Mouse (Mus musculus) lung, postnatal 25 days (tissue): ENCODE results near the gene Sult4a1.
"Not testable (repeated sequence)": the region's sequence is repeated elsewhere in the genome, so short reads cannot be mapped to it uniquely, and the experiment has no call there.

ENCODE experiments used
- DNase-seq: peaks from one replicate; pipeline ENCODE4 v3.0.0; 2022; ENCODE audit warnings: low spot score

The Sult4a1 gene

DNA sequence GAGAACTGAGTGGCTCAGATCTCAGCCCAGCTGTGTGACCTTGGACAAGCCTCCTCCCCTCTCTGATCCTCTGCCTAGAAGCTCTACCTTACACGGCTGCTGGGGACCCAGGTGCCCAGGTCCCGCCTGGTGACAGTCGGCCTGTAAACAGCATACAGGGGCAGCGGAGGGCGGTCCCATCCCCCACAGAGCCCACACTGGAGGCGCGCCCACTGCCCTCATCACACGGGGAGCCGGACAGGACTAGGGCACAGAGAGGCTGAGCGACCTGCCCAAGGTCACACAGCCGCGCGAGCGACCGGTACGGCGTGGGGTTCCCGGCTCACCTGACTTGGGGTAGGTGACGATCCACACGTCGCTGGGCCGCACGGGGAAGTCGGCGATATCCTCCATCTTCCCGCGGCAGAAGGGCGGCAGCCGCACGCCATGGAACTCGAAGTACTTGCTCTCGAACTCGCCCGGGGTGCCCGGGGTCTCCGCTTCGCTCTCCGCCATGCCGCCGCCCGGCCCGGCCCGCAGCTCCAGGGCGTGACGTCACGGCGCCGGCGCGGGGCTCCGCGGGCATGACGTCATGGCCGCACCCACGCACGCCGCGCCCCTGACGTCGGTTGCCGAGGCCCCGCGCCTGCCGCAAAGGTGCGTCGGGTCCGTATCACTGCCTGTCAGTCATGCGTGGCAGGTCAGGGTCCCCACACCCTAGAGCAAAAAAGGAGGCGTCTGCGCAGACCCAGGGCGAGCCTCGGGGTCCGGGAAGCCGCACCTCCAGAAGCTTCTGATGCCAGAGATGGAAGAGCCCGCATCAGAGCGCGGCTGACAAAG lies at the start of gene Sult4a1:
Gene Sult4a1 (minus strand): TSS at position 650 of the 819 bp plus-strand sequence.
- DNase-seq = no peak

DNA sequence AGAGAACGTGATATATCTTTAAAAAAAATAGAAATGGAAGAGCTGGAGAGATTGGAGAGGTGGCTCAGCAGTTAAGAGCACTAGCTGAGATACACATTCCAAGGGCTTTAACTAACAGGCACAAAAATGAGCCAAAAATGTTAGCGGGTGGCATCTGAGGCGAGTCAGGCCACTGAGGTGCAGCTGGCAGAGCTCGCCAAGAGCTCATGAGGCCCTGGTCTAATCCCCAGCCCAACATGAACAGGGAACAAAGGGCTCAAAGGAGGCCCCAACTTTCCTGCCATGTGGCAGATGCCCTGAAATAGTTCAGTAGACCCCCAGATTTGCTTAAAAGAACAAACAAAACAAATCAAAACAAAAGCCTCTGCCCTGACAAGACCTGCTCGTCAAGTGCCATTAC lies 35.4 kb upstream of the Sult4a1 start:
- DNase-seq = no peak

DNA sequence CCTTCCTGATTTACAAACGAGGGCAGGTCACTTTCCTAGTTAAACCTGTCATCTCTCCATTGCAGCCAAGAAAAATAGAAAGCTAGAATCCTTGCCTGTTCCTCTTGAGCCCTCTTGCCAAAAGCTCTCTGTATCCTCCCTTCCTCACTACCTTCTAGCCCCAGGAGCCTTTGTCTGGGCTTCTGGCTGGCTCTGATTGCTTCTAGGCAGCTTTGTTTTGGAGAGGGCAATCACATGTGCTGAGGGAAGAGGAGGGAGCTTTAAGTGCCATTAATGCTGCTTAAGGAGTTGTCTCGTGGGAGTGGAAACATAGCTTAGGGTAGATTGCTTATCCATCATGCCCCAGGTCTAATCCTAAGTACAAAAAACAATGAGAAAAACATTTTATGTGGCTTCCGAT lies 34.6 kb upstream of the Sult4a1 start:
- no peak for DNase-seq

DNA sequence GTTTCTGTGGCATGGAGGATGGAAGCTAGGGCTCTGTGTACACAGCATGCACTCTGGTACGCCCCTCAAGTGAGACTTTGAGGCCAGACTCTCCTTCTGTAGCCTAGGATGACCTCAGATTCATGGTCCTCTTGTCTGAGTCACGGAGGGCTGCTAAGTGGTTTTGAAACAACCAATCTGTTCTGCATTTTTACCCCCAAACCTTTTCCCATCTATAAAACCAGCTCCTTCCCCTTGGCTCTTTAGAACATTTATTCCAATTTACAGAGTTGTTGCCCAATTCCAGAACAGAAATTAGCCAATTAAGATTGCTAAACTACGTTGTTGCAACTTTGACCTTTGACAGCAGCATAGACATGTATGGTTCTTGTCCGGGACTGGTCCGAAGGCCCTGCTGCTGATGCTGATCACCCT lies 34.0 kb upstream of the Sult4a1 start:
- peak; percentile 39 for DNase-seq

DNA sequence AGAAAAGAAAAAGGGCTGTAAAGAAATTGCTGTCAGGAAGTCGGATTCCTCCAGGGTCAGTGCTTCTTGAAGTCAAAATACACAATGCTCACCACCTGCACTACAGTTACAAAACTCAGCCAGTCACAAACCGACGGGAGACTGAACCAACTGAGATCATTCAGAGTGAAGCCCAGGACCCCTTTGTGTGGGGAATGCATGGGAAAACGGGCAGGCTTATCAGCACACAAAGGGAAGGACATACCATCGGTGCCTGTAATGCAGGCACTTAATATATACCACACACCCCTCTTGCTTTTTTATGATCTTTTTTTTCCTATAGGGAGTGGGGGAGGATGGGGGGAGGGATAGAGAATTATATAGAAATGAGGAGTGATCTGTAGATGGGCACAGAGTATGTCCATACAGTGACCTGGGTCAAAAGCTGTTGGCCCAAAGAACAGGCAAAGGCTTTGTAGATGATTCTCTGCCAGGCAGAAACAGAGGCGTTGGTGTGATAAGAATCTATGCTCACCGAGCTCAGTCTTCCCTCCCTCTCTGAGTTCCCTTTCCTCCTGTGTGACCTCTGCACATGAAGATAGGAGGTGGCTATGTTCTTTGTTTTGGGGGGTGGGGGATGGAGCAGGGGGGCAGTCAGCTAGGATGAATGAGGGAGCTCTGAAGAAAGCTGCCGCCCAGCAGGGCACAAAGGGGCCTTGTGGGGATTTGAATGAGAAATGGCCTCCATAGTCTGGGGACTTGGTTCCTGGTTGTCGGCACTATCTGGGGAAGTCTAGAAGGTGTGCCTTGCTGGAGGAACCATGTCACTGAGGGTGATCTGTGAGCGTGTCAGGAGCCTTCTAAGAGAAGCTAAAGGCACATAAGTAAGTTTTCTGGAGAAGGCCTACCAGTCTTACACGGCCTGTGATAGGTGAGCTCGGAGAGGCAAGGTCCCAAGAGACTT lies 31.2 kb upstream of the Sult4a1 start:
- no peak for DNase-seq

DNA sequence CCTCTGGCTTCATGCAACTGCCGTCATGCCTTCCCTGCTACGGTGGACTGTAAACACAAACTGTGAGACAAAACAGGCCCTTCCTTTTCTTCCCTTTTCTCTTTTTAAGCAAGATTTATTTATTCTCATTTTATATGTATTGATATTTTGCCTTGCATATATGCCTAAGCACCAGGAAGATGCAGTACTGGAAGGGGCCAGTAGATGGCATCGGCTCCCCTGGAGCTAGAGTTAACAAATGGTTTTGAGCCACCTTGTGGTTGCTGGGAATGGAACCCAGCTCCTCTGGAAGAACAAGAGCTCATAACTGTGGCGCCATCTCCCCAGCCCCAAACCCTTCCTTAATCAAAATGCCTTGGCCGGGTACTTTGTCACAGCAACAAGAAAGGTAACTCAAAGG lies 29.9 kb upstream of the Sult4a1 start:
- no peak for DNase-seq

DNA sequence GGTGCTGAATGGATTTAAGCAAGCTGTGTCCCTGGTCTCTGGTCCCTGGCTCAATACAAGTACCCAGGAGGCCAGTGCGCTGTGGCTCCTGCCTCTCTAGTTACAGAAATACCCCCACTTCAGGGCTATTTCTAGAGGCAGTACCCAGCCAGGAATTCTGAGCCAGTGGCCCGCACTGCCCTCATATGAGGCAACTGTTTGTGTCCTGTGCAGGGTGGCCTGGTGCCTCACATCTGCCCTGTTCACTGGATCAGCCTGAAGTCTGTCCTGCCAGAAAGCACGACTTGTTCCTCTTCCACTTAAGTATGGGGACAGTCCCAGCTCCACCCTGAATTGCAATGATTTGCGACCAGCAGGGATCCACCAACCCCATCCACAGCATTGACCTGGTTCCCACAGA lies 27.9 kb upstream of the Sult4a1 start:
- DNase-seq = peak; percentile 14

DNA sequence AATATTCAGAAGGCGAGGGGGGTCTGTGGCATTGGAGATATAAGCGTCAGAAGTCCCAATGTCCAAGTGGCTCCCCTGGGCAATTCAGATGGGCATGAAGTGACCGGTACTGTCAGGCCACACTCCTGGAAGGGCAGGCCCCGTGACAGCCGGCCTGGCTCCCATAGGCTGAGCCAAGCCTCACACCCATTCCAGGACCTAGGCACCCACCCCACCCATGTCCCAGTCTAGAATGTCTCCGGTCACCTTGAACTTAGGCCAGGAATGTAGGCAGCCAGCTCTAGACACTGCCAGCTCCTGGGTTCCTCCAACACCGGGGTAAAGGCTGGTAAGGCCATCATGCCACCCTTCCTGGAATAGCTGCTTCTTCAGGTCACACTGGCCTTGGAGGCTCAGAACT lies 26.4 kb upstream of the Sult4a1 start:
- DNase-seq = no peak

DNA sequence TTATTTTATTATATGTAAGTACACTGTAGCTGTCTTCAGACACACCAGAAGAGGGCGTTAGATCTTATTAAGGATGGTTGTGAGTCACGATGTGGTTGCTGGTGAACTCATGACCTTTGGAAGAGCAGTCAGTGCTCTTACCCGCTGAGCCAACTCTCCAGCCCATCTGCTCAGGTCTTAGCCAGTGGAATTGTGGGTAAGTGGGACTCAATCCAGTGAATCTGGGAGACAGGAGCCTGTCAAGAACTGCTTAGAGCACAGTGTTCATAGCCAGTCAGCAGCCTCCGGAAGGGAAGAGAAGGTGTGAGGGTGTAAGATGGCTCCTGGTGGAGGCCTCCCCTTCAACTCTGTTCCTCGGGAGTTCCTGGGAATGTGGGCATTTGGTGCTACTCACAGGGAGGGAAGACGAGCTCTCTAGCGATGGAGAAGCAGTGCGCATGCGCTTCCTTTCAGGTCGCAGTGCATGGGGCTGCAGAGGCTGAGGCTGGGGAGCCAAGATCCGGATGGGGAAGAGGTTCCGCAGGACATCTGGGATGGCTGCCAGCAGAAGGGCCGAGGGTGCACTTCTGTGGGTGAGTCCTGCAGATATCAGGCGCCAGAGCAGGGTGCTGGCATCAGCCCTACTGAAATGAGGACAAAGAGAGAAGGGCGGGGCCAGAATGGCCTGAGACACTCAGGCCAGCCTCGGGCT lies 25.7 kb upstream of the Sult4a1 start:
- DNase-seq = peak; percentile 53

DNA sequence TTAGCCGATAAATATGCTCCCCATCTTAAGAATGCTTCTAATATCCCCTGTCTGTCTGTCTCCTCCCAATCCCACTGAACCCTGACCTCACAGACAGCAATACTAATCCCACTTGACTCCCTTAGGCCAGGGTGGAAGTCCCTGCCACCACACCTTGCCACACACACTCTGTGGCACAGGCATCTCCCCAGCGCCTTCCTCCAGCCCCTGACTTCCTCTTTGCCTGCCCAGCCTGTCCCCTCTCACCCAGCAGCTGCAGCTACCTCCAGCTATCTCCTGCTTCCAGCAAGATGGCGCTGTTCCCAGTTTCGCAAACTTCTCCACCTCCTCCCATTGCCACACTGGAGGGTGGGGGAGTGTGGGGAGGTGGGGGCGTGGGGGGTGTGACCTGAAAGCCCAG lies 21.3 kb upstream of the Sult4a1 start:
- peak; percentile 21 for DNase-seq

DNA sequence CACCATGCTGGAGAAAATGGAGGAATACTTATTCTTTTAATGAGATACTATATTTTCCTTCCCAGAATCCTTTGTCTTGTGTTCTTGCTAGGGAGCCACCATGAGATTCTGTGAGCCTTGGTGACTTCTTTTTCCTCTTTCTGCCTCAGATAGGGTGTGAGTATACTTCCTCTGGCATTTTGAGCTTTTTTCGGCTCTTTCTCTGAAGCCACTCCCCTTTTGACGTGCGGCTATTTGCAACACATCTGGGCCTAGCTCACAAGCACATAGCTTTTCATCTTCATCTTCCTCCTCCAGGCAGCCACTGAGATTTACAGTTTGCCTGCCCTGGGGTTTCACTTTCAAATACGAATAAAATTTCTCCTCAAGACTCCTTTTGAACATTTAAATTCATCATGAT lies 20.9 kb upstream of the Sult4a1 start:
- DNase-seq = peak; percentile 25

DNA sequence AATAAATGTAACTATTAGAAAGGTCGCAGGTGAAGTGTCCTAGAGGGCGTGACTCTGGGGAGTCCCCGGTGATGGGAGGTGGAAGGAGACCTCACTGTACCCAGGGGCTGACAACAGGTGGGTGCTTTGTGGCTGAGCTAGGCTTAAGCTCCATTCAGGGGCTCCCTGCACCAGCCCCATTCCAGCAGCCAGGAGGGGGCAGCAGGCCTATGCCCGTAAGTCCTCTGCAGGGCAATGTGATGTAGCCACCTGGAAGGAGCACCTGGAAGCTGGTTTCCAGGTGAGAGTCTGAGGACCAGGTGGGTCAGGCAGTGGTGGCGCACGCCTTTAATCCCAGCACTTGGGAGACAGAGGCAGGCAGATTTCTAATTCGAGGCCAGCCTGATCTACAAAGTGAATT lies 18.5 kb upstream of the Sult4a1 start:
- no peak for DNase-seq

DNA sequence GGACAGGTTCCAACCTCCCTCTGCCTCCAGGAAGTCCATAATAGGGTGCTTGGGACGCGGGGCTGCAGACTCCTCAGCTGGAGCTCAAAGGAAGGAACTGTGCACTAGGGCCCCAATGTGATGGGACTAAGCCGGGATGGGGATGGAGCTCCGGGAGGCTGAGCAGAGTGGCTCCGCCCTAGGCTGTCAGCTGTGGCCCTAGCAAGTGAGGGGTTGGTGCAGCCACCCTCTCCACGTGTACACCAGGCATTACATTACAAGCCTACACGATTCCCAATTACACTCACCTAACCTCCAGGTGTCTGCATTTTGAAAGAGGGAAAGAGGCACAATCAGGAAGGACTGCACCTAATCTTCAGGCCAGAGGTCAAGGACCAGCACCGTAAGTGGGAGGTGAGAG lies 17.5 kb upstream of the Sult4a1 start, which contains the start of gene Pnpla5:
Gene Pnpla5 (minus strand): TSS at position 101 of the 400 bp plus-strand sequence.
- no peak for DNase-seq

DNA sequence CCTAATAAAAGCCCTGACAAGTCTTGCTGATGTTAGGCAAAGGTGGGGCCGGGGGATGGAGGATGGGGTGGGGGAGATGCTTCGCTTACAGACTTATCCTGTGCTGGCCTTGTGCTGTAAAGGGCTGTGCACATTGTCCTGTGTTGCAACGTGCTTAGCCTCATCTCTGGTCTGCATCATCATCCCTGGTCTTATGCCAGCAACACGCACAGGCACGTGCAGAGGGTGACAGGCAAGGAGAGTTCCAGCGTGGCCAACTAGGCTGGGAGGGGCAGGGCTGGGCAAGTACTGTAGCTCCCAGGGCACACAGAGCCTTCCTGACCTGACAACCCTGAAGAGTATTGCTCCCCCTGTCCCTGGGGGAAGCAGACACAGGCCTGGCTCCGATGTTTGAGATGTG lies 15.5 kb upstream of the Sult4a1 start:
- DNase-seq = no peak

DNA sequence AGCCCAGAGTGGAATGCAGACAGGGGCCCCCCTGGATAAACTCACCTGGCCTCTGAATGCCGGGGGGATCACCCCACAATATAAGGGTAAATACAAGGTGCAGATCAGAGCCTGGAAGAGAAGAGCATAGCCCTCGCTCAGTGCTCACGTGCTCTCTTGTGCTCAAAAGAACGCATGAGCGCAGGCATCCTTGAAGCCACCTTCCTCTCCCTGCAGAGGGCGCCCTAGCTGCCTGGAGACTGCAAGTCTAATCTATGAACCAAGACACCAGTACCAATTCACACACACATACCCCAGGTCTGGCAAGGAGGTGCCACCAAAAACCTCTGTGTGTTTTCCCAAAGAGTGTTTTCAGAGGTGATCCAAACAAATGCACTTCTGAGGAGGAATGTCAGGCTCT lies 15.1 kb upstream of the Sult4a1 start:
- no peak for DNase-seq

DNA sequence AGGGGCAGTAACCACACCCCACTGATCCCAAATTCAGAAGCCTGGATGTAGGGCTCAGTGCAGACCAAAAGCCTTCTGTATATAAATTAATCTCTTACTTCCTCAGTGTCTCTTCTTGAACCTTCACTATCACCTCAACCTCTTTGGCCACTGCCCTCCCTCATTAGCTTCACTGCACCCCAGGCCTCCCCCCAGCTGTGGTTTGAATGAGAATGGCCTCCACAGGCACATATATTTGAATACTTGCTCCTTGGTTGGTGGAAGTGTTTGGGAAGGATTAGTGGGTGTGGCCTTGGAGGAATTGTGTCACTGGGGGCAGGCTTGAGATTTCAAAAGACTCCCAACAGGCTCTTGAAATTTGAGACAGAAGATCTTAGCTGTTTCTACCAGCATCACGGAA lies 10.9 kb upstream of the Sult4a1 start:
- no peak for DNase-seq

DNA sequence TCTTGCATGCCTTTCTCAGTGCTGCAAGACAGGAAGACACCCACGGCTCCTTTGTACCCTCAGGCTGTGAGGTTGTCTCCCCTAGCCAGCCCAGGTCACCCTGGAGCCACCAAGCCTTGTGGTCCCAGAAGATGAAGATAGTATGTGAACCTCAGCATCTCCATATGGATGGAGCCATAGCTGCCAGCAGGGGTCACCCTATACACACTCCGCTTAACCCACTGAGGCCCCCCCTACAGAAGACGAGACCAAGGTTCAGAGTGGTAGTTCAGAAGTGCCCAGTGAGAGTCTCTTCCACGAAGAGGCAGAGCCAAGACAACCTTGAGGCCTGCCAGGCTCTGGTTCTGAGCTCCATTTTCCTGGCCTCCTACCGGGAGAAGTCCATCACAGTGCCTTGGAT lies 10.2 kb upstream of the Sult4a1 start:
- DNase-seq = no peak

DNA sequence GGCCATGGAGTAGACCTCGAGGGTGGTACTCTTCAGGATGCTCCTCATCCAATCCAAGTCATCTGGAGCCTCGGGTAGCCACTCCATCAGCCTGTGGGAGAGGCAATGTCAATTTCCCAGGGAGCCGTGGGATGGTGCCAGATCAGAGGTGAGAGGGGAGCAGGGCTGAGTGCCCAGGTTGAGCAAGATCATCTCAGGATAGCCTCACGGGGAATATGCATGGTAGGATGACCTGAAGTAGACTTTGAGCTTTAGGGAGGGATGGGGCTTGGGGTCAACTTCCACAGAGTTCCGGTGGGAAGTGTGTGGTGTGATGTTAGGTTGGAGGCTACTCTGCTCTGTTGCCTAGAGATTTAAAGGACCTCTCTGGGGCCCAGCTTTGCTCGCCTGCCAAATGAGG lies 8.3 kb upstream of the Sult4a1 start:
- no peak for DNase-seq

DNA sequence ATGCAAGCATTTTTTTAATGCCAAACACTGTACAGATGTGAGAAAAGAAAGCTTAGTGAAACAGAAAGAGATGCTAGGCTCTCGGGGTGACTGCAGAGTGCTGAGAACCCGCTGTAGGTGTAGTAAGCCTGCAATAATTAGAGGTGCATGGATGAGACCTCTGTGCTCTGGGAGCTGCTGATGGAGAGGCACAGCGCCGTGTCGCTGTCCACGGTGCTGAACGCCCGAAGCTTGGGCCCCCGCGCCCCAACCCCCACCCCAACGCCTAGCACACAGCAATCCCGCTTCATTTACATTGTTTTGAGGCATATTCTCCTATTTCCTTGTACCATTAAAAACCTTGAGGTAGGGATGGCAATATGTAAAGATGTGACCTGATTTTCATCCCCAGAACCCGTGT lies 3.3 kb upstream of the Sult4a1 start:
- no peak for DNase-seq

DNA sequence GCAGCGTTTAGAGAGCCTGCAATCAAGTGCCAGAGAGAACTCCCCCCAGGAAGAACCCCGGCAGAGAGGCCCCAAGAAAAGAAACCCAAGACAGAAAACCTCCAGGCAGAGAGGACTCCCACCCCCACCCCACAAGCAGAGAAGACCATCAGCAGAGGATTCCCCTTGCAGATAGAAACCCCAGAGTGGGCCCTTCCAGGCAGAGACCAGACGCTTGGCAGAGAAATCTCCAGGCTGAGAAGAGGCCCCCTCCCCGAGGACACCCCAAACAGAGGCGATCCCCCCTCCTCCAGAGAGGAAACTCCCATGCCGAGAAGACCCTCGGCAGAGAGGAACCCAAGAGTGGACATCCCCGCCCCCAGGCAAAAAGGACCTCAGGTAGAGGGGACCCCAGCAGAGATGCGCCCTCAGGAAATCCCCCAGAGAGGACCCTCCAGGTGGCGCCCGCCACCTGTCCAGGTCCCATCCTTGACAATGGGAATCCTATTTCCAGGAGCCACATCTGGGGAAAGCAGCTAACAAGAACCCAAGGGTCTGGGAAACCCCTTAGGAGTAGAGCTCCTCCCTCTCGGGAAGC lies 458 bp upstream of the Sult4a1 start:
- DNase-seq = no peak

DNA sequence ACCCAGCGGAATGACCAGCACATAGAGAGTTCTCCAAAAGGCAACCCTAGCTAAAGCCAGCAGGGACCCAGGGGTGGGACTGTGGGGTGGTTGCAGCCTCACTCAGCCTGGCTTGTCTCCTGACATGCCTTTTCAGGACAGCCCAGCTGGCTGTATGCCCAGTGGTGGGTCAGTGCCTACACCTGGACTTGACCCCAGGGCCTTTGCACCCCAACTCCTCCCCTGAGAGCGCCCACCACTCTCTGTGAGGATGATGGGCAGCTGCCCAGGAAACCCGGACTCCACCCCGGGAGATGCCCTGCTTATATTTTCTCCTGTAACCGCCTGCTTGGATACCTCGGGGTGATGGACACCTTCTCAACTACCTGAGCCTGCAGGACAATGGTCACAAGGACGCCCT lies 928 bp downstream of the Sult4a1 start:
- no peak for DNase-seq

DNA sequence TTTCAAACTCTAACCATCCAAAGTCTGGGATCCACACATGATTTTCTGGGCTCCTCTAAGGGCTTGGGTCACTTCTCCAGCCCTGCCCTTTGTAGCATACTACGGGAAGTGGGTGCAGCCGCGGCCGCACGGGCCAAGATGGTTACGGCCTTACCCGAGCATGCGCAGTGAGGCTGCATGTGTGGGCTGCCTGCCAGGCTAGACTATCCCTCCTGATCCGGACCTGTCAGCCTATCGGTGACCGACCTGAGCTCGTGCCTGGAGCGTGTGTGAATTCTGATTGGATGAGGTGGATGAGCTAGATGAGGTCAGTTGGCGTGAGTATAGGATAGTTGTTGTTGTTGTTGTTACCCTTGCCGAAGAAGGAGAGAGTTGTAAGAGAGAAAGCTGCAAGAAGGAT lies 8.0 kb downstream of the Sult4a1 start:
- DNase-seq = not testable (repeated sequence)
